Mouse (Mus musculus) embryonic facial prominence, embryonic 10.5 days (tissue): ENCODE measurements around the gene Copg2. TPM values are rescaled to one million over a fixed set of nuclear protein-coding genes. Genes with fewer than 3 reads are reported as not detected.

Source experiments
- DNase-seq: peaks from one replicate; pipeline ENCODE4 v3.0.0-alpha.2; 2017; ENCODE audit warnings: low spot score
- H3K27ac ChIP-seq: fragments of 300-500 bp; sonication (generic); replicated peaks from 2 replicates; pipeline ENCODE4 v1.5.1; 2016; ENCODE audit warnings: mild to moderate bottlenecking
- H3K27me3 ChIP-seq: fragments of 300-500 bp; sonication (generic); replicated peaks from 2 replicates; pipeline ENCODE4 v1.6.1; 2016; ENCODE audit warnings: low read depth, mild to moderate bottlenecking; ENCODE audit not compliant: poor library complexity, severe bottlenecking
- H3K36me3 ChIP-seq: fragments of 300-500 bp; sonication (generic); replicated peaks from 2 replicates; pipeline ENCODE4 v1.6.1; 2016; ENCODE audit warnings: mild to moderate bottlenecking, moderate library complexity
- H3K4me1 ChIP-seq: fragments of 300-500 bp; sonication (generic); 2 replicates; pipeline ENCODE4 v1.6.1; 2016
- H3K4me3 ChIP-seq: fragments of 300-500 bp; sonication (generic); 2 replicates; pipeline ENCODE4 v1.5.1; 2016; ENCODE audit warnings: mild to moderate bottlenecking, moderate library complexity
- H3K9me3 ChIP-seq: fragments of 300-500 bp; sonication (generic); 2 replicates; pipeline ENCODE4 v1.6.1; 2016; ENCODE audit warnings: mild to moderate bottlenecking
- WGBS: fragments of 180-500 bp; shearing (Covaris S2); methylation state at CpG from one replicate; pipeline ENCODE4 v1.1.7; 2016; 5-methylcytosine and 5-hydroxymethylcytosine counted together
- polyA plus RNA-seq: library from polyadenylated mRNA; unstranded; fragments of >200 nt; fragmentation: Nextera tagmentation; extraction: Ambion mirVana; gene quantifications from 2 replicates; pipeline ENCODE4 v1.2.1, GENCODE M21; 2016

The Copg2 gene
- polyA plus RNA-seq, 1 experiment from 2014 or later: 31.5 TPM

- 56% methylated on average over 66 of the region's 66 CpGs for WGBS
- H3K4me1 ChIP-seq: peaks cover 53% of the 10 kb centered on the region
- H3K9me3 ChIP-seq: peaks cover 61% of the 10 kb centered on the region
- H3K27me3 ChIP-seq: no peaks in the 10 kb centered on the region
- peak; percentile 87 for DNase-seq
- peak overlapping the region; percentile 64 for H3K4me3 ChIP-seq
- peaks cover 64% of the 10 kb centered on the region for H3K36me3 ChIP-seq
- H3K27ac ChIP-seq: peak overlapping the region; percentile 93
These were observed 158.8 kb downstream of the Copg2 start for GRCm38 (mm10) chr6:30737548-30738463.

DNA sequence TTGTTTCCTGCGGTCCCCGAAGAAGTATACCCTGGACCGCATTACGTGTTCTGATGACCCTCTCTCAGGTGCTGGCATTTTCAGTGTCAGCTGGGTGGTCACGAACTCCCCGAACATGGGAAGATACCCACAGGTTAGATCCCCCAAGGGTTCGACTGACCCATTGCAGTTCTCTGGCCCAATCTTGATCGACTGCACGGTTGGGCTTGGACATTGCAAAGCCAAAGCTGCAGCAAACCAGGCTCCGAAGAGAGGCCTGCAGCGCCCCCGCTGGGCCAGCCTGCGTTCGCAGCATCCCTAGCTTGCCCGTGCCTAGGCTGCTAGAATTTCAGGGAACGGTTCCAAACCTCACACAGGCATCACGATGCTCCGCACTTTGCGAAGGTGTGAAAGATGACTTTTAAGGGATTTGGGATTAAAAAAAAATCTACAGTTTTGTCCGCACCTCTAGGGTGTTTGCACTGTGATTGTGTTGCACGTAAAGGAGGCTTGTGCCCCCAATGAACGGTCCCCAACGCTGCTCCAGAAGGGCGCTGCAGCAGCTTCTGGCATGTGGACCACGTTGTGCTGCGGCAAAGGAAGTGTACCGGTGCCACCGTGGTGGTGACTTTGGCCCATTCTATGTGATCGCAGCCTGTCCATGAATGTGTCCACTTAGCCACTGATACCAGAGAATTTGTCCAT lies 159.6 kb downstream of the Copg2 start:
- Histone ChIP-seq H3K9me3 (peaks cover 61% of the 10 kb centered on the region), H3K4me1 (peaks cover 57% of the 10 kb centered on the region)

GRCm38 (mm10) chr6:30736372-30736762 lies 160.2 kb downstream of the Copg2 start:
- H3K4me3 ChIP-seq: peak overlapping the region; percentile 64
- H3K27ac ChIP-seq: peak overlapping the region; percentile 93
- H3K4me1 ChIP-seq: peaks cover 57% of the 10 kb centered on the region
- H3K36me3 ChIP-seq: peaks cover 50% of the 10 kb centered on the region
- H3K9me3 ChIP-seq: peaks cover 61% of the 10 kb centered on the region
- DNase-seq: peak; percentile 76
- H3K27me3 ChIP-seq: no peaks in the 10 kb centered on the region
- WGBS: 50% methylated on average over 13 of the region's 13 CpGs

More for the DNA sequence above, 159.6 kb downstream of the Copg2 start:
- WGBS: 54% methylated on average over 29 of the region's 29 CpGs
- peaks cover 56% of the 10 kb centered on the region for H3K36me3 ChIP-seq
- H3K4me3 ChIP-seq: peak overlapping the region; percentile 64
- DNase-seq: peak; percentile 88
- H3K27ac ChIP-seq: peak overlapping the region; percentile 93
- H3K27me3 ChIP-seq: no peaks in the 10 kb centered on the region

GRCm38 (mm10) chr6:30735728-30736371 lies 160.7 kb downstream of the Copg2 start:
- Histone ChIP-seq H3K4me1 (peaks cover 57% of the 10 kb centered on the region), H3K36me3 (peaks cover 45% of the 10 kb centered on the region), H3K4me3 (peak overlapping the region; percentile 64), H3K9me3 (peaks cover 61% of the 10 kb centered on the region), H3K27ac (peak overlapping the region; percentile 93), H3K27me3 (no peaks in the 10 kb centered on the region)
- peak; percentile 71 for DNase-seq
- 46% methylated on average over 15 of the region's 15 CpGs for WGBS

DNA sequence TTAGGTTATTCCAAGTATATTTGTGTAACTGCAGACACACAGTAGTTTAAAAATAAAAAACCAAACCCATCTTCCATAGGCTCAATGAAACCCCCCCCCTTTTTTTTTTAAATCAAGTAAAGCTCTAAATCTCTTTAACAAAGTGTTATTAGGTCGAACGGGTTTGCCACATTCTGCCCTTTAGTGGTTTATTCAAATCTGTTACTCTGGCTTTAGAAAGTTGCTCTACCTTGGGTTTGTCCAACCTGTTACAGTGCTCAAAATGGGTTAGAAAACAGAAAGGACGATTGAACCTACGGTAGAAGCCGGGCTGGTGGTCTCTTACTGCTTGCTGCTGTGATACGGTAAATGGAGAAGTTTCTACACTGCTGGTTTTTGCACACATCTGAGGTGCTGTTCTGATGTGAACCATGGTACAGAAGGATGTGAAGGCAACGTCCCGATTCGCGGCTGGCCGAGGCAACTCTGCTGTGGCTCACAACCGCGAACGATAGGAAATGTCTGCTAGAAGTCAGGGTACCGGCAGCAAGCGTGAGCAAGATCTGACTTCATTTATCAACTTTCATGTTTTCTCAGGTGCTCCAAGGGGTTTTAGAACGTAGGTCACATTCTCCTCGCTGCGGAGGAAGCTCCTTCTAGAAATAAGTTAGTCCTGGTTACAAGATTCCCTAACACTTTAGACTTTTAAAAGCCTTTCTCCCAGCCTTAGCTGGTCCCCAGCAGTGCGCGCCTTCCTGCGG lies 161.4 kb downstream of the Copg2 start:
- peak overlapping the region; percentile 64 for H3K4me3 ChIP-seq
- DNase-seq: no peak
- H3K27me3 ChIP-seq: no peaks in the 10 kb centered on the region
- H3K36me3 ChIP-seq: peaks cover 38% of the 10 kb centered on the region
- peaks cover 55% of the 10 kb centered on the region for H3K9me3 ChIP-seq
- H3K4me1 ChIP-seq: peaks cover 57% of the 10 kb centered on the region
- WGBS: 42% methylated on average over 22 of the region's 22 CpGs
- H3K27ac ChIP-seq: peak overlapping the region; percentile 93

DNA sequence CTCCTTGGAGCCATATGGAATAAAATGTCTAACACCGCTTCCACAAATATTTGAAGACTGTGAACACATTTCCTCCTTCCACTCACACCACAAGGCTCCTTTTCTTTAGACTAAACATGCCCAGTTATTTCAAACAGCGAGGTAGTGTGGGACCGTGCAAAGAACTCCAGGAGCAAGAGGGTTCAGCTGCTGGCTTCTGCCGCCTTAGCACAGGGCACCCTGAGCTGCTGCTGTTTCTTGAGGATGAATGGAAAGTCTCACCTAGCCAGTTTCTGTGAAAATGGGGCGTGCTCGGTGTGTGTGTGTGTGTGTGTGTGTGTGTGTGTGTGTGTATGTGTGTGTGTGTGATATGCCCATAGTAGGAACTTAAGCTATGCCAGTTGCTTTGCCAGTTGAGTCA lies 162.1 kb downstream of the Copg2 start:
- Histone ChIP-seq H3K9me3 (peaks cover 48% of the 10 kb centered on the region), H3K4me3 (peak overlapping the region; percentile 64), H3K27me3 (no peaks in the 10 kb centered on the region), H3K27ac (peak overlapping the region; percentile 93), H3K4me1 (peaks cover 60% of the 10 kb centered on the region), H3K36me3 (peaks cover 31% of the 10 kb centered on the region)
- no peak for DNase-seq
- WGBS: 54% methylated on average over 6 of the region's 6 CpGs

DNA sequence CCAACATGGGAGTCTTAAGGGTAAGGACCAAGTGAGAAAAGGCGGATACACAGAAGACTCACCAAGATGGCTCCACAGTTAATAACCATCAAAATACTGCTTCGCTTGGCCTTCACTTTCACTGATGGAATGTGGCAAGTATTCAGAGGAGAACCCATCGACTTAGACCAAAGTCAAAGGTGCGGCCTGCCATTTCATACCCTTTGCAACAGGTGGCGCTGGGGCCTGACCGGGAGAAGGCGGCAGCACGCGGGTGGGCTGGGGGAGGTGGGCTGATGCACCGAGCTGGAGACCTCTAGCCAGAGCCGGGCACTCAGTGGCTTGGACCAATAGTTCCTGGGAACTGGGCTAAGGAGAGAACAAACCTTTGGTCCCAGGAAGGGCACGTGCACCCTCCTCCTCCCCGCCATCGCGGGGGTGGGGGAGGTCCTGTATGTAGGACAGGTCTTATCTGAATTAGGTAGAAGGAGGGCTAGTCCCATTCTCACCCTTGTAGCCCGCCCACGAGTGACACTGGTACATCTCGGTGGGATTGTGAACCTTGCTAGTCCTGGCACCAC lies 163.9 kb downstream of the Copg2 start:
- no peak for DNase-seq
- H3K27me3 ChIP-seq: no peaks in the 10 kb centered on the region
- no peak overlapping the region for H3K4me3 ChIP-seq
- 40% methylated on average over 18 of the region's 18 CpGs for WGBS
- H3K27ac ChIP-seq: peak overlapping the region; percentile 93
- H3K36me3 ChIP-seq: peaks cover 20% of the 10 kb centered on the region; the same call in 1 of the 2 replicates
- H3K9me3 ChIP-seq: peaks cover 31% of the 10 kb centered on the region
- H3K4me1 ChIP-seq: peaks cover 62% of the 10 kb centered on the region

DNA sequence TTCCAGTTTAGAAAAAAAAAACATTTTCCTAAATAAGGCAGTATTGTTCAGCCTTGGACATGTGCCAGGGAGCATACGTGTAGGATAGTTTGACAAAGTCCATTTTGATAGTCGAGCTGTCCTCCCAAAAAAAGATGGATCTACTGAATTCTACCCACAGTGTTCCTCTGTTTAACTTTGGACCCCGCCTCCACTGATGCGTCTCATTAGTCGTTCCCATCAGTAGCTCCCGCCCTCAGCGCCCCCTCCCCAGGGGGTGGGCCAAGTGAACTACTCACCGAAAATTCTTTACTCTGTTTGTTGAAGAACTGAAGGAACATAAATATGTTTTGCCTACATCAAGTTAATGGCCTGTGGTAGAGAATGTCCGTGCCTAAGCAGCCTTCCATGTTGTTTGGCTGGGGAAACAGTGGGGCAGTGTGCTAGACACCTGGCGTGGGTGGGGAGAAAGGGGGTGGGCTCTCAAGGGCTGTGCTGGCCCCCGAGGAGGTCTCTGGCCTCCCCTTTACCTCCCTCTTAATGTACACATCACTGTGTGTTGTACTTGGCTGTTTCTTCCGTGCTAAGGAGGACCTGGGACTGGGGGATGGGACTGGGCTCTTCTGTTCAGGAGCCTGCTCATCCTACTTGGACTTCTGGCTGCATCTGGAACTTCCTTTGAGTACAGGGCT lies 166.2 kb downstream of the Copg2 start:
- DNase-seq: no peak
- 60% methylated on average over 12 of the region's 12 CpGs for WGBS
- Histone ChIP-seq H3K27ac (peak overlapping the region; percentile 54), H3K36me3 (0 out of 2 replicates have a peak, but pooled peaks cover 9% of the 10 kb centered on the region), H3K27me3 (no peaks in the 10 kb centered on the region), H3K4me1 (peaks cover 43% of the 10 kb centered on the region), H3K9me3 (peaks cover 10% of the 10 kb centered on the region), H3K4me3 (no peak overlapping the region)

- Histone ChIP-seq H3K4me3 (no peak within 1 kb of the TSS), H3K4me1 (peaks cover 38% of the 10 kb centered on the region), H3K27me3 (no peaks in the 10 kb centered on the region), H3K9me3 (no peaks in the 10 kb centered on the region), H3K27ac (peak within 1 kb of the TSS; percentile 73), H3K36me3 (no peaks in the 10 kb centered on the region)
- no peak for DNase-seq
- 72% methylated on average over 7 of the region's 7 CpGs for WGBS
These were observed 173.3 kb downstream of the Copg2 start, which contains the start of gene Mest for GRCm38 (mm10) chr6:30723331-30723730. TSS of gene Mest (plus strand) at chr6:30723547.

DNA sequence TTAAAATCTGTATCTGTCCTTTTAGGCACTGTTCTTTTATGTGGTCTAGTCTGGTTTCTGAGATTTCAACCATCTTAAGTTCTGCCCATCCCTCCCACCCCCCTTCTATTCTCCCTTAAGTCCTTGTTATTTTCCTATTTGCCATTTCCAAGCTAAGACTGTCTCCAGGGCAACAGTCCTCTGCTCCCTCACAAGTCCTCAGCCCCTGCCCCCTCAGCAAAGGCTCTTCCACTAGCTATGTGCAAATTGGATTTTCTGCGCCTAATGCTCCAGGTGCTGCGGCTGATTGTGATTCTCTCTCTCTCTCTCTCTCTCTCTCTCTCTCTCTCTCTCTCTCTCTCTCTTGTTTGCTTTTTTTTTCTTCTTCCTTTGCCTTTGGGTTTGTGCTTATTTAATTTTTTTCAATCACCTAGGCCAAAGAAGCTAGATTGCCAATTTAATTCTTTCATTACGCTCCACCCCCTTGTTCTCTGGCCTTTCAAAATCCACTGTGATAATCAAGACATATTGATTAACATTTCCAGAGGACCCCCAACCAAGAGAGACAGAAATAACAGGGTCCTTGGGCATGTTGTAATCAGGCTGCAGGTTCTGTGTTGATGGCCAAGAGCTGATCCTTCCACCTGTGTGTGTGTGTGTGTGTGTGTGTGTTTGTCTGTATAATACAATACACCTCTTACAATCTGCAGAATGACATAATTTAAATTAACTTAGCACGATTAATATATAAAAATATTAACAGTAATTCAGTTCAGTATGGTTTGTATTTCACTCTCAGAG lies 174.0 kb downstream of the Copg2 start:
- H3K36me3 ChIP-seq: no peaks in the 10 kb centered on the region
- no peaks in the 10 kb centered on the region for H3K9me3 ChIP-seq
- H3K27me3 ChIP-seq: no peaks in the 10 kb centered on the region
- no peak for DNase-seq
- H3K4me3 ChIP-seq: no peak overlapping the region
- peak overlapping the region; percentile 73; the same call in 1 of the 2 replicates for H3K27ac ChIP-seq
- H3K4me1 ChIP-seq: peaks cover 38% of the 10 kb centered on the region
- 67% methylated on average over 4 of the region's 4 CpGs for WGBS
